17 mouse cellular contexts compared by ENCODE assay signal in the genomic region with DNA sequence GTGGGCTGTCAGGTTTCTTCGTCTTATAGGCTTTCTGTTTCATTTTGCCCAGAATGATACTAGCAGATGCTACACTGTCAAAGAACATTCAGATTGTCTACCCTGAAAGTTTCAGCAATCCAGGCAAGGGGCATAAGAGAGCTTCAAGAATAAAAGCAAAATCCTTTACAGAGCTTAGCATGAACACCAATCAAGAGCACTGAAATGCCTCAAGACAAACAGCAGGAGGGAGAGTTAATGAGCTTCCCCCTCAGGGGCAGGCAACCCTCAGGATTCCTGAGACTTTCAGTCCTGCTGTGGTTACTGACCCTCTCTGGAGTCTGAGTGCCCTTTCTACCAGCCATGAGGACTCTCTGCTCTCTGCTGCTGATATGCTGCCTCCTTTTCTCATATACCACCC. TPM values are rescaled to one million over a fixed set of nuclear protein-coding genes. Genes with fewer than 3 reads are reported as not detected.
"Had no signal": no experiment of that assay in that cellular context is flagged by ENCODE, and none has a peak within 500 bp of the region (broad histone marks: within the 10 kb centered on the region; RNA-seq: fewer than 3 reads in every experiment).

A gene (plus strand): TSS at position 316 of the 400 bp plus-strand sequence.

RNA-seq across cellular contexts. Expression of the gene that starts here (rescaled TPM):
- polyA plus RNA-seq: heart, embryonic 10.5 days; heart, embryonic 12.5 days; heart, embryonic 14.5 days; heart, embryonic 16.5 days; hindbrain, embryonic 10.5 days; hindbrain, embryonic 12.5 days; inflammation-experienced regulatory T-cells, adult 6 months; intestine, embryonic 15.5 days; intestine, postnatal 0 days; kidney, embryonic 14.5 days; kidney, embryonic 16.5 days; limb, embryonic 10.5 days; limb, embryonic 12.5 days; limb, embryonic 14.5 days; liver, embryonic 11.5 days; liver, embryonic 13.5 days; liver, embryonic 15.5 days had no signal
